In the genomic region with DNA sequence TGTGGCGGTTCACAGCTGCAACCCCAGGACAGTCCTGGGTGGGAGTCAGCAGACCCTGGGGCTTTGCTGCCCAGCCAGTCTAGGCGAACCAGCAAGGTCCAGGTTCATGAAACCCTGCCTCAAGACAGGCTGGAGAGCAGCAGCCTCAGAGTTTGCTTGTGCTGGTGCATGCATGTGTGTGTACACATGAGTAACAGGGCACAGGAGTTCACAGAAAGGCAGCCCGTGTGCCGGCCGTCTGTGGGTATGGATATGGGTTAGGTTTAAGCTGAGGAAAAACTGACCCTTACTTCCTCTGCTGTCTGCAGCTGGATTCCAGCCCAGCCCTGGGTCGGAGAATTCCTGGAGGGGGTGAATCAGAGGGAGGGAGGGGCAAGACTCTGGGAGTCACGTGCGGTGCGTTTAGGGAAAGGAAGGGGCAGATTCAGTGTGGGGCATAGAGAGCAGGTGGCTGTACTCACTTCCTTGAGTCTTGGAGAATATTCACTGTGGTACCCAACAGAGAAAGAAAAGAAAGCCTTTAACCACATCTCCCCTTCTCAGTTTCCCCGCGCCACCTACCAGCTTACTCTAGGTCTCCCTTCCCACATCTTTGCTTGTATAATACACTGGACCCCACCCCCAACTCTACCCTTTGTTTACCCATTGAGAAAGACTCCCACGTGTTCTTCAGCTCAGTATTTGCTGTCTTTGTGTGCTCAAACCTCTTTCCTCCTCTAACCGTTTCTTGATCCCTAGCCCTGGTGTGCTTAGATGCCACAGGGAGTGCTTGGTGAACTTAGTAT, we compare ENCODE assay signal across 9 mouse cellular contexts. TPM values are rescaled to one million over a fixed set of nuclear protein-coding genes. Genes with fewer than 3 reads are reported as not detected.
A peak's percentile ranks its signal among the peaks of the same experiment; 100 is the strongest.
DNase-seq lines count a peak whose midpoint lies in the region; ATAC-seq and TF ChIP-seq lines count a peak whose summit lies in the region.
"Had no signal": no experiment of that assay in that cellular context is flagged by ENCODE, and none has a peak within 500 bp of the region (broad histone marks: within the 10 kb centered on the region; RNA-seq: fewer than 3 reads in every experiment).

No protein-coding gene starts in this region.

- 16% methylated on average over 13 of the region's 13 CpGs for WGBS in liver, adult 2 months
- whole genome bisulfite sequencing in embryonic facial prominence, embryonic 11.5 days = 23% methylated on average over 13 of the region's 13 CpGs
- WGBS in kidney, postnatal 0 days = 22% methylated on average over 13 of the region's 13 CpGs

- no peaks in the 10 kb centered on the region for H3K9me3 ChIP-seq in embryonic facial prominence, embryonic 11.5 days (replicated peaks; ENCODE audit: control insufficient read depth, low read length)
- H3K9me3 ChIP-seq in kidney, postnatal 0 days (replicated peaks; ENCODE audit: low read length) = no peaks in the 10 kb centered on the region
- H3K9me3 ChIP-seq: limb, embryonic 13.5 days had no signal

- no peak overlapping the region for H3K4me2 ChIP-seq in embryonic facial prominence, embryonic 11.5 days (ENCODE audit: low read depth, low read length)
- peak overlapping the region; percentile 8 for H3K4me2 ChIP-seq in kidney, postnatal 0 days (ENCODE audit: low read length)
- peak overlapping the region; percentile 55 for H3K4me2 ChIP-seq in myocyte (ENCODE audit: low read depth)
- H3K4me2 ChIP-seq: limb, embryonic 13.5 days had no signal

- H3K4me1 ChIP-seq in liver, adult 2 months (ENCODE audit: control insufficient read depth, insufficient read depth, low read length) = peaks cover 20% of the 10 kb centered on the region
- H3K4me1 ChIP-seq in embryonic facial prominence, embryonic 11.5 days (ENCODE audit: control insufficient read depth, insufficient read depth, low read length) = no peaks in the 10 kb centered on the region; the same call in 1 of the 2 replicates
- H3K4me1 ChIP-seq in kidney, postnatal 0 days (replicated peaks; ENCODE audit: insufficient read depth, low read length) = peaks cover 39% of the 10 kb centered on the region

- no peaks in the 10 kb centered on the region for H3K79me2 ChIP-seq in liver, adult 2 months (ENCODE audit: control insufficient read depth, insufficient read depth, low read length)
- H3K79me2 ChIP-seq in myocyte (ENCODE audit: control insufficient read depth, insufficient read depth) = no peaks in the 10 kb centered on the region

- no peak overlapping the region for H3ac ChIP-seq in myocyte (ENCODE audit: control insufficient read depth, insufficient read length)

- no peaks in the 10 kb centered on the region for H3K27me3 ChIP-seq in liver, adult 2 months (ENCODE audit: control insufficient read depth, insufficient read depth, low read length)
- peaks cover 4% of the 10 kb centered on the region; the same call in 1 of the 2 replicates for H3K27me3 ChIP-seq in embryonic facial prominence, embryonic 11.5 days (ENCODE audit: control insufficient read depth, insufficient read depth, low read length)
- H3K27me3 ChIP-seq in kidney, postnatal 0 days (ENCODE audit: insufficient read depth, low read length) = no peaks in the 10 kb centered on the region
- H3K27me3 ChIP-seq in myocyte (ENCODE audit: control insufficient read depth, insufficient read depth, insufficient read length) = no peaks in the 10 kb centered on the region

- DNase-seq in liver, adult 2 months (ENCODE audit: extremely low read depth, low read depth, low spot score) = peak; percentile 84
- no peak for DNase-seq in liver
- DNase-seq in embryonic facial prominence, embryonic 11.5 days (ENCODE audit: low spot score) = peak; percentile 25
- peak; percentile 71 for DNase-seq in kidney, postnatal 0 days (ENCODE audit: low spot score)
- no peak for DNase-seq in testis, postnatal 14 days (ENCODE audit: low spot score)
- DNase-seq in layer of hippocampus, postnatal 10 days (ENCODE audit: low spot score in 2 of 2) = no peak
- DNase-seq in ovary, postnatal 10 days (ENCODE audit: low spot score) = no peak

- no peaks in the 10 kb centered on the region for H3K36me3 ChIP-seq in liver, adult 2 months (ENCODE audit: control insufficient read depth, insufficient read depth, low read length)
- no peaks in the 10 kb centered on the region for H3K36me3 ChIP-seq in embryonic facial prominence, embryonic 11.5 days (replicated peaks; ENCODE audit: control insufficient read depth, insufficient read depth, low read depth, low read length)
- H3K36me3 ChIP-seq in kidney, postnatal 0 days (ENCODE audit: insufficient read depth, low read length) = peaks cover 5% of the 10 kb centered on the region; the same call in 1 of the 2 replicates
- no peaks in the 10 kb centered on the region for H3K36me3 ChIP-seq in myocyte (ENCODE audit: control insufficient read depth, insufficient read depth)

- ATAC-seq in embryonic facial prominence, embryonic 11.5 days (replicated peaks; ENCODE audit: insufficient number of reproducible peaks, low FRiP score, low TSS enrichment, low read depth) = no peak
- ATAC-seq in kidney, postnatal 0 days (replicated peaks; ENCODE audit: low FRiP score, low read depth) = no peak

- H3K27ac ChIP-seq in liver, adult 2 months (replicated peaks; ENCODE audit: insufficient read depth, low read depth, low read length) = peak overlapping the region; percentile 88
- H3K27ac ChIP-seq in embryonic facial prominence, embryonic 11.5 days (replicated peaks; ENCODE audit: low read depth, low read length) = 0 out of 2 replicates have a peak overlapping the region, but pooled peaks have one; percentile 41
- H3K27ac ChIP-seq in kidney, postnatal 0 days = peak overlapping the region; percentile 85
- H3K27ac ChIP-seq: limb, embryonic 13.5 days had no signal

- no peak for TF ChIP-seq POLR2A in liver, adult 2 months (IDR thresholded peaks at IDR 0.05; ENCODE audit: extremely low read depth, insufficient read depth, low read length)
- no peak for TF ChIP-seq POLR2A in myocyte (IDR thresholded peaks at IDR 0.05; ENCODE audit: insufficient read length, low read depth)

- no peak for TF ChIP-seq CTCF in liver, adult 2 months (IDR thresholded peaks at IDR 0.05; ENCODE audit: low read depth, low read length)
- no peak for TF ChIP-seq CTCF in kidney, postnatal 0 days (IDR thresholded peaks at IDR 0.05; ENCODE audit: low read depth)

- peak overlapping the region; percentile 65 for H3K9ac ChIP-seq in liver, adult 2 months (ENCODE audit: low read depth, low read length)
- H3K9ac ChIP-seq in embryonic facial prominence, embryonic 11.5 days (replicated peaks; ENCODE audit: low read length) = no peak overlapping the region
- H3K9ac ChIP-seq in kidney, postnatal 0 days (ENCODE audit: low read depth, low read length) = peak overlapping the region; percentile 42; the same call in 1 of the 2 replicates

- H3K4me3 ChIP-seq in liver, adult 2 months (ENCODE audit: insufficient read depth, low read depth, low read length) = peak overlapping the region; percentile 24; the same call in 1 of the 2 replicates
- no peak overlapping the region for H3K4me3 ChIP-seq in embryonic facial prominence, embryonic 11.5 days (ENCODE audit: low read depth, low read length)
- no peak overlapping the region for H3K4me3 ChIP-seq in kidney, postnatal 0 days (replicated peaks; ENCODE audit: low read depth, low read length)
- H3K4me3 ChIP-seq in myocyte = no peak overlapping the region
- H3K4me3 ChIP-seq: limb, embryonic 13.5 days had no signal

TF ChIP-seq in myocyte, 11 proteins besides CTCF, POLR2A, EP300 and RAD21:
- TF ChIP-seq TCF12 (IDR thresholded peaks at IDR 0.05; ENCODE audit: insufficient read depth, poor library complexity, severe bottlenecking) (no peak), MYOD1 (IDR thresholded peaks at IDR 0.05; ENCODE audit: control insufficient read depth in 1 of 3, insufficient read length in 2 of 3, low read depth in 2 of 3) (peak in 2 of 3 experiments; percentile 4 to 11), USF1 (IDR thresholded peaks at IDR 0.05; ENCODE audit: low read depth) (peak; percentile 91)

RNA-seq across cellular contexts. Expression of a gene that starts 1.6 kb away (rescaled TPM):
- 2.9 and 5.9 TPM in 2 replicates for total RNA-seq in liver, adult 2 months (2014; rRNA removed)
- 3.8 and 8.6 TPM in 2 replicates for polyA plus RNA-seq in liver, adult 2 months (2012; rRNA removed)
- 8.7 and 9.0 TPM in 2 replicates for polyA plus RNA-seq in embryonic facial prominence, embryonic 11.5 days (2014; fragmentation: Nextera tagmentation; extraction: Ambion mirVana)
- polyA plus RNA-seq in kidney, postnatal 0 days (2015; fragmentation: Nextera tagmentation; extraction: Ambion mirVana) = 125 and 139 TPM in 2 replicates
- polyA plus RNA-seq in myocyte (2012; fragmentation: generic; extraction: Trizol) = 0.06 TPM
- 1 to 10 TPM; 1.7 to 1.8 TPM for total RNA-seq in layer of hippocampus, postnatal 10 days (2021)

RNA-seq across cellular contexts. Expression of a gene that starts 15.0 kb away (rescaled TPM):
- total RNA-seq in liver, adult 2 months (2014; rRNA removed) = 8.1 and 8.7 TPM in 2 replicates
- polyA plus RNA-seq in liver, adult 2 months (2012; rRNA removed) = 17.2 and 18.2 TPM in 2 replicates
- 11.0 and 12.2 TPM in 2 replicates for polyA plus RNA-seq in embryonic facial prominence, embryonic 11.5 days (2014; fragmentation: Nextera tagmentation; extraction: Ambion mirVana)
- 11.7 and 13.0 TPM in 2 replicates for polyA plus RNA-seq in kidney, postnatal 0 days (2015; fragmentation: Nextera tagmentation; extraction: Ambion mirVana)
- polyA plus RNA-seq in myocyte (2012; fragmentation: generic; extraction: Trizol) = 10.6 TPM
- 10 to 100 TPM; 15.0 to 17.0 TPM for total RNA-seq in layer of hippocampus, postnatal 10 days (2021)

RNA-seq across cellular contexts. Expression of a gene that starts 19.2 kb away (rescaled TPM):
- 15.8 and 18.3 TPM in 2 replicates for total RNA-seq in liver, adult 2 months (2014; rRNA removed)
- 11.5 and 12.6 TPM in 2 replicates for polyA plus RNA-seq in liver, adult 2 months (2012; rRNA removed)
- polyA plus RNA-seq in embryonic facial prominence, embryonic 11.5 days (2014; fragmentation: Nextera tagmentation; extraction: Ambion mirVana) = 49.5 and 55.2 TPM in 2 replicates
- 30.9 and 32.2 TPM in 2 replicates for polyA plus RNA-seq in kidney, postnatal 0 days (2015; fragmentation: Nextera tagmentation; extraction: Ambion mirVana)
- 26.4 TPM for polyA plus RNA-seq in myocyte (2012; fragmentation: generic; extraction: Trizol)
- 10 to 100 TPM; 25.8 to 28.2 TPM for total RNA-seq in layer of hippocampus, postnatal 10 days (2021)

RNA-seq across cellular contexts. Expression of a gene that starts 27.7 kb away (rescaled TPM):
- 8.2 and 12.0 TPM in 2 replicates for total RNA-seq in liver, adult 2 months (2014; rRNA removed)
- 17.5 and 19.8 TPM in 2 replicates for polyA plus RNA-seq in liver, adult 2 months (2012; rRNA removed)
- 99.1 and 116 TPM in 2 replicates for polyA plus RNA-seq in embryonic facial prominence, embryonic 11.5 days (2014; fragmentation: Nextera tagmentation; extraction: Ambion mirVana)
- 120 and 125 TPM in 2 replicates for polyA plus RNA-seq in kidney, postnatal 0 days (2015; fragmentation: Nextera tagmentation; extraction: Ambion mirVana)
- 53.2 TPM for polyA plus RNA-seq in myocyte (2012; fragmentation: generic; extraction: Trizol)
- 10 to 100 TPM; 45.9 to 48.6 TPM for total RNA-seq in layer of hippocampus, postnatal 10 days (2021)

RNA-seq across cellular contexts. Expression of a gene that starts 35.7 kb away (rescaled TPM):
- 28.6 and 31.5 TPM in 2 replicates for total RNA-seq in liver, adult 2 months (2014; rRNA removed)
- 64.8 and 102 TPM in 2 replicates for polyA plus RNA-seq in liver, adult 2 months (2012; rRNA removed)
- polyA plus RNA-seq in embryonic facial prominence, embryonic 11.5 days (2014; fragmentation: Nextera tagmentation; extraction: Ambion mirVana) = 52.5 and 57.7 TPM in 2 replicates
- 262 and 271 TPM in 2 replicates for polyA plus RNA-seq in kidney, postnatal 0 days (2015; fragmentation: Nextera tagmentation; extraction: Ambion mirVana)
- 231 TPM for polyA plus RNA-seq in myocyte (2012; fragmentation: generic; extraction: Trizol)
- 100 to 1,000 TPM; 423 to 445 TPM for total RNA-seq in layer of hippocampus, postnatal 10 days (2021)

Comparison
In these comparisons a context has a peak if more than half of its experiments do, and no peak if none do; other contexts are left out.
1. DNase-seq: peak in liver, adult 2 months (single experiment), embryonic facial prominence, embryonic 11.5 days (single experiment) and kidney, postnatal 0 days (single experiment); none in liver (single experiment), testis, postnatal 14 days (single experiment), layer of hippocampus, postnatal 10 days (0 of 2) and ovary, postnatal 10 days (single experiment).
2. RNA of a gene that starts 1.6 kb away (polyA plus RNA-seq): 125 to 139 TPM in kidney, postnatal 0 days; 8.7 to 9.0 TPM in embryonic facial prominence, embryonic 11.5 days, 3.8 to 8.6 TPM in liver, adult 2 months and 0.06 TPM in myocyte (single experiment); every median in the first group is over 10 times any median in the second.
3. Peak in every context shown above with its lines, with median percentiles within 50 percentile points of each other: H3K27ac ChIP-seq.